In genomic region chr2:165321981-165322735, GRCm38 (mm10) we compare ENCODE assay signal across 10 mouse cellular contexts. TPM values are rescaled to one million over a fixed set of nuclear protein-coding genes. Genes with fewer than 3 reads are reported as not detected.
A peak's percentile ranks its signal among the peaks of the same experiment; 100 is the strongest.
DNase-seq lines count a peak whose midpoint lies in the region; ATAC-seq and TF ChIP-seq lines count a peak whose summit lies in the region.
"Had no signal": no experiment of that assay in that cellular context is flagged by ENCODE, and none has a peak within 500 bp of the region (broad histone marks: within the 10 kb centered on the region; RNA-seq: fewer than 3 reads in every experiment).

No protein-coding gene starts in this region.

- peaks cover 89% of the 10 kb centered on the region for H3K4me1 ChIP-seq in hindbrain, embryonic 10.5 days (replicated peaks)
- H3K4me1 ChIP-seq in hindbrain, embryonic 12.5 days = peaks cover 71% of the 10 kb centered on the region
- H3K4me1 ChIP-seq in lung, embryonic 15.5 days = peaks cover 90% of the 10 kb centered on the region
- H3K4me1 ChIP-seq in liver, embryonic 15.5 days (replicated peaks) = peaks cover 89% of the 10 kb centered on the region
- peaks cover 40% of the 10 kb centered on the region for H3K4me1 ChIP-seq in thymus, adult 2 months (replicated peaks; ENCODE audit: control insufficient read depth, insufficient read depth, low read length)

- no peak overlapping the region for H3K4me2 ChIP-seq in hindbrain, embryonic 12.5 days (replicated peaks)
- H3K4me2 ChIP-seq in lung, embryonic 15.5 days = no peak overlapping the region
- peak overlapping the region; percentile 42; the same call in 1 of the 2 replicates for H3K4me2 ChIP-seq in liver, embryonic 15.5 days
- H3K4me2 ChIP-seq: midbrain, embryonic 15.5 days had no signal

- H3K36me3 ChIP-seq in hindbrain, embryonic 10.5 days = no peaks in the 10 kb centered on the region
- H3K36me3 ChIP-seq in hindbrain, embryonic 12.5 days = no peaks in the 10 kb centered on the region
- H3K36me3 ChIP-seq in lung, embryonic 15.5 days = no peaks in the 10 kb centered on the region
- no peaks in the 10 kb centered on the region; the same call in 1 of the 2 replicates for H3K36me3 ChIP-seq in liver, embryonic 15.5 days (replicated peaks)
- no peaks in the 10 kb centered on the region for H3K36me3 ChIP-seq in thymus, adult 2 months (ENCODE audit: control insufficient read depth, insufficient read depth, low read length)
- H3K36me3 ChIP-seq: midbrain, embryonic 15.5 days had no signal

- no peak for TF ChIP-seq POLR2A in thymus, adult 2 months (IDR thresholded peaks at IDR 0.05; ENCODE audit: control insufficient read depth, extremely low read depth, insufficient read depth, low read length, poor library complexity)

- 89% methylated on average over 22 of the region's 22 CpGs for WGBS in hindbrain, embryonic 10.5 days
- 86% methylated on average over 22 of the region's 22 CpGs for WGBS in hindbrain, embryonic 12.5 days
- 76% methylated on average over 22 of the region's 22 CpGs for WGBS in lung, embryonic 15.5 days
- WGBS in liver, embryonic 15.5 days (ENCODE audit: insufficient replicate concordance) = 62% methylated on average over 22 of the region's 22 CpGs
- WGBS in thymus, adult 2 months = 77% methylated on average over 22 of the region's 22 CpGs

- TF ChIP-seq CTCF in thymus, adult 2 months (IDR thresholded peaks at IDR 0.05; ENCODE audit: borderline replicate concordance, control insufficient read depth, extremely low read depth, insufficient read depth, low read length, poor library complexity) = no peak

- H3K27me3 ChIP-seq in hindbrain, embryonic 10.5 days (ENCODE audit: insufficient read depth, poor library complexity, severe bottlenecking) = 0 out of 2 replicates have a peak, but pooled peaks cover 4% of the 10 kb centered on the region
- no peaks in the 10 kb centered on the region; the same call in 1 of the 2 replicates for H3K27me3 ChIP-seq in hindbrain, embryonic 12.5 days
- no peaks in the 10 kb centered on the region for H3K27me3 ChIP-seq in lung, embryonic 15.5 days
- no peaks in the 10 kb centered on the region for H3K27me3 ChIP-seq in liver, embryonic 15.5 days
- no peaks in the 10 kb centered on the region for H3K27me3 ChIP-seq in thymus, adult 2 months (ENCODE audit: control insufficient read depth, insufficient read depth, low read length)
- H3K27me3 ChIP-seq: midbrain, embryonic 15.5 days had no signal

- ATAC-seq in hindbrain, embryonic 12.5 days (ENCODE audit: low FRiP score) = no peak
- ATAC-seq in lung, embryonic 15.5 days (ENCODE audit: borderline replicate concordance, extremely low read depth, low FRiP score, low TSS enrichment) = no peak
- ATAC-seq in liver, embryonic 15.5 days (ENCODE audit: insufficient read depth) = no peak
- ATAC-seq: midbrain, embryonic 15.5 days had no signal

- H3K4me3 ChIP-seq in hindbrain, embryonic 10.5 days = 0 out of 2 replicates have a peak overlapping the region, but pooled peaks have one; percentile 9
- no peak overlapping the region for H3K4me3 ChIP-seq in hindbrain, embryonic 12.5 days
- no peak overlapping the region for H3K4me3 ChIP-seq in lung, embryonic 15.5 days
- no peak overlapping the region for H3K4me3 ChIP-seq in liver, embryonic 15.5 days (replicated peaks)
- H3K4me3 ChIP-seq in thymus, adult 2 months (ENCODE audit: control insufficient read depth, insufficient read depth, low read length) = no peak overlapping the region
- H3K4me3 ChIP-seq: midbrain, embryonic 15.5 days had no signal

- H3K9me3 ChIP-seq in hindbrain, embryonic 10.5 days = no peaks in the 10 kb centered on the region
- no peaks in the 10 kb centered on the region for H3K9me3 ChIP-seq in hindbrain, embryonic 12.5 days (replicated peaks)
- no peaks in the 10 kb centered on the region for H3K9me3 ChIP-seq in lung, embryonic 15.5 days
- H3K9me3 ChIP-seq in liver, embryonic 15.5 days (replicated peaks) = no peaks in the 10 kb centered on the region
- H3K9me3 ChIP-seq: midbrain, embryonic 15.5 days had no signal

- H3K27ac ChIP-seq in hindbrain, embryonic 10.5 days = peak overlapping the region; percentile 75; the same call in 1 of the 2 replicates
- H3K27ac ChIP-seq in hindbrain, embryonic 12.5 days = no peak overlapping the region
- H3K27ac ChIP-seq in lung, embryonic 15.5 days = peak overlapping the region; percentile 90
- H3K27ac ChIP-seq in liver, embryonic 15.5 days (replicated peaks) = peak overlapping the region; percentile 74; the same call in 1 of the 2 replicates
- no peak overlapping the region for H3K27ac ChIP-seq in thymus, adult 2 months (ENCODE audit: control insufficient read depth, insufficient read depth, low read length)

- no peak overlapping the region for H3K9ac ChIP-seq in hindbrain, embryonic 12.5 days
- H3K9ac ChIP-seq in lung, embryonic 15.5 days = no peak overlapping the region
- no peak overlapping the region for H3K9ac ChIP-seq in liver, embryonic 15.5 days
- H3K9ac ChIP-seq: midbrain, embryonic 15.5 days had no signal

- peak; percentile 22 for DNase-seq in cerebellum, adult 11 months
- no peak for DNase-seq in cerebellum, postnatal 14 days
- DNase-seq in hindbrain, embryonic 10.5 days (ENCODE audit: low spot score) = no peak
- DNase-seq in lung, adult 18-20 months = no peak
- DNase-seq in thymus, adult 2 months = no peak
- DNase-seq: adrenal gland, adult 2 months had no signal

RNA-seq across cellular contexts. Expression of gene Elmo2, which starts 4.1 kb away (rescaled TPM):
- 90.0 and 94.6 TPM in 2 replicates for polyA plus RNA-seq in hindbrain, embryonic 10.5 days (2016; fragmentation: Nextera tagmentation; extraction: Ambion mirVana)
- polyA plus RNA-seq in hindbrain, embryonic 12.5 days (2016; fragmentation: Nextera tagmentation; extraction: Ambion mirVana) = 88.8 TPM in 2 replicates
- 75.7 and 77.3 TPM in 2 replicates for polyA plus RNA-seq in lung, embryonic 15.5 days (2015; fragmentation: Nextera tagmentation; extraction: Ambion mirVana)
- polyA plus RNA-seq in liver, embryonic 15.5 days (2015; fragmentation: Nextera tagmentation; extraction: Ambion mirVana) = 16.6 and 17.1 TPM in 2 replicates
- polyA plus RNA-seq in thymus, adult 2 months (2012; rRNA removed) = 95.0 and 106 TPM in 2 replicates

RNA-seq across cellular contexts. Expression of gene Slc35c2, which starts 34.5 kb away (rescaled TPM):
- 68.3 and 73.0 TPM in 2 replicates for polyA plus RNA-seq in hindbrain, embryonic 10.5 days (2016; fragmentation: Nextera tagmentation; extraction: Ambion mirVana)
- polyA plus RNA-seq in hindbrain, embryonic 12.5 days (2016; fragmentation: Nextera tagmentation; extraction: Ambion mirVana) = 57.1 and 57.9 TPM in 2 replicates
- polyA plus RNA-seq in lung, embryonic 15.5 days (2015; fragmentation: Nextera tagmentation; extraction: Ambion mirVana) = 48.0 and 48.7 TPM in 2 replicates
- 39.1 and 47.7 TPM in 2 replicates for polyA plus RNA-seq in liver, embryonic 15.5 days (2015; fragmentation: Nextera tagmentation; extraction: Ambion mirVana)
- polyA plus RNA-seq in thymus, adult 2 months (2012; rRNA removed) = 78.7 and 82.3 TPM in 2 replicates

RNA-seq across cellular contexts. Expression of gene Zfp663, which starts 46.4 kb away (rescaled TPM):
- 5.5 and 6.7 TPM in 2 replicates for polyA plus RNA-seq in hindbrain, embryonic 10.5 days (2016; fragmentation: Nextera tagmentation; extraction: Ambion mirVana)
- 5.5 and 6.6 TPM in 2 replicates for polyA plus RNA-seq in hindbrain, embryonic 12.5 days (2016; fragmentation: Nextera tagmentation; extraction: Ambion mirVana)
- polyA plus RNA-seq in lung, embryonic 15.5 days (2015; fragmentation: Nextera tagmentation; extraction: Ambion mirVana) = 1.1 and 2.2 TPM in 2 replicates
- 0.06 TPM in 1 of 2 replicates, not detected in the other for polyA plus RNA-seq in liver, embryonic 15.5 days (2015; fragmentation: Nextera tagmentation; extraction: Ambion mirVana)
- not detected in 2 replicates for polyA plus RNA-seq in thymus, adult 2 months (2012; rRNA removed)
- polyA plus RNA-seq: adrenal gland, adult 2 months had no signal

Comparison
In these comparisons a context has a peak if more than half of its experiments do, and no peak if none do; other contexts are left out.
1. H3K27ac ChIP-seq: peak in hindbrain, embryonic 10.5 days (single experiment), lung, embryonic 15.5 days (single experiment) and liver, embryonic 15.5 days (single experiment); none in hindbrain, embryonic 12.5 days (single experiment) and thymus, adult 2 months (single experiment).